Mouse (Mus musculus): ENCODE results near the gene Rgs21. TPM values are rescaled to one million over a fixed set of nuclear protein-coding genes. Genes with fewer than 3 reads are reported as not detected.

The Rgs21 gene
- polyA plus RNA-seq, 1 experiment from 2014 or later = not detected

- no peak overlapping the region for H3K4me3 ChIP-seq
- H3K9ac ChIP-seq = no peak overlapping the region
- H3K36me3 ChIP-seq = no peaks in the 10 kb centered on the region
- no peak overlapping the region for H3K4me2 ChIP-seq
- ATAC-seq (ENCODE audit: insufficient number of reproducible peaks, low FRiP score, low TSS enrichment, low read depth) = no peak
- no peak overlapping the region for H3K27ac ChIP-seq
- H3K4me1 ChIP-seq = no peaks in the 10 kb centered on the region
- H3K27me3 ChIP-seq = no peaks in the 10 kb centered on the region
- no peaks in the 10 kb centered on the region for H3K9me3 ChIP-seq
These were observed 68.7 kb downstream of the Rgs21 start for GRCm38 (mm10) chr1:144498725-144499124.

- Histone ChIP-seq H3K4me2 (no peak overlapping the region), H3K9me3 (no peaks in the 10 kb centered on the region), H3K4me3 (no peak overlapping the region), H3K27ac (no peak overlapping the region), H3K36me3 (no peaks in the 10 kb centered on the region), H3K4me1 (no peaks in the 10 kb centered on the region), H3K9ac (no peak overlapping the region), H3K27me3 (no peaks in the 10 kb centered on the region)
- 42% methylated on average over 3 of the region's 3 CpGs for WGBS
- ATAC-seq (ENCODE audit: insufficient number of reproducible peaks, low FRiP score, low TSS enrichment, low read depth) = no peak
These were observed 69.4 kb downstream of the Rgs21 start for GRCm38 (mm10) chr1:144498051-144498450.

GRCm38 (mm10) chr1:144493336-144493735 is 74.1 kb downstream of the Rgs21 start:
- WGBS = 76% methylated on average over 1 of the region's 1 CpGs
- Histone ChIP-seq H3K9ac (no peak overlapping the region), H3K4me1 (no peaks in the 10 kb centered on the region), H3K36me3 (no peaks in the 10 kb centered on the region), H3K9me3 (no peaks in the 10 kb centered on the region), H3K27me3 (no peaks in the 10 kb centered on the region), H3K27ac (no peak overlapping the region), H3K4me2 (no peak overlapping the region), H3K4me3 (no peak overlapping the region)
- ATAC-seq (ENCODE audit: insufficient number of reproducible peaks, low FRiP score, low TSS enrichment, low read depth) = no peak

- 81% methylated on average over 5 of the region's 5 CpGs for WGBS
- no peak overlapping the region for H3K4me3 ChIP-seq
- H3K4me1 ChIP-seq = no peaks in the 10 kb centered on the region
- H3K27me3 ChIP-seq = no peaks in the 10 kb centered on the region
- no peaks in the 10 kb centered on the region for H3K36me3 ChIP-seq
- H3K27ac ChIP-seq = no peak overlapping the region
- H3K9me3 ChIP-seq = no peaks in the 10 kb centered on the region
- H3K9ac ChIP-seq = no peak overlapping the region
- no peak overlapping the region for H3K4me2 ChIP-seq
- ATAC-seq (ENCODE audit: insufficient number of reproducible peaks, low FRiP score, low TSS enrichment, low read depth) = no peak
These were observed 79.1 kb downstream of the Rgs21 start for GRCm38 (mm10) chr1:144488223-144488835.

Other genes starting within 250 kb of the Rgs21 start
- gene Rgs18, start 207.8 kb upstream of the Rgs21 start, polyA plus RNA-seq (2015; fragmentation: Nextera tagmentation; extraction: Ambion mirVana) = 4.8 TPM in 2 replicates